Mouse (Mus musculus) lung, postnatal 25 days (tissue): ENCODE measurements around the gene Gm4307.
"Not testable (repeated sequence)": the region's sequence is repeated elsewhere in the genome, so short reads cannot be mapped to it uniquely, and the experiment has no call there.

Source experiments
- DNase-seq: peaks from one replicate; pipeline ENCODE4 v3.0.0; 2022; ENCODE audit warnings: low spot score

Gene Gm4307

GRCm38 (mm10) chr10:100361038-100361437 lies at the start of gene Gm4307:
TSS of gene Gm4307 (plus strand) at chr10:100361338.
- not testable (repeated sequence) for DNase-seq

- DNase-seq: not testable (repeated sequence)
Measured at GRCm38 (mm10) chr10:100335376-100335775, 25.8 kb upstream of the Gm4307 start, which contains the start of gene Gm4301. TSS of gene Gm4301 (plus strand) at chr10:100335676.

GRCm38 (mm10) chr10:100340536-100340935 lies 20.6 kb upstream of the Gm4307 start, which contains the start of gene Gm4302:
TSS of gene Gm4302 (plus strand) at chr10:100340836.
- DNase-seq: not testable (repeated sequence)

- not testable (repeated sequence) for DNase-seq
Measured at GRCm38 (mm10) chr10:100345672-100346071, 15.5 kb upstream of the Gm4307 start, which contains the start of gene Gm4303. TSS of gene Gm4303 (plus strand) at chr10:100345972.

GRCm38 (mm10) chr10:100350793-100351192 lies 10.3 kb upstream of the Gm4307 start, which contains the start of gene Gm4305:
TSS of gene Gm4305 (plus strand) at chr10:100351093.
- DNase-seq: not testable (repeated sequence)

- DNase-seq: not testable (repeated sequence)
Measured at GRCm38 (mm10) chr10:100356841-100357240, 4.3 kb upstream of the Gm4307 start.

- DNase-seq: not testable (repeated sequence)
Measured at GRCm38 (mm10) chr10:100382460-100382859, 21.3 kb downstream of the Gm4307 start, which contains the start of gene Gm4312. TSS of gene Gm4312 (minus strand) at chr10:100382560.

GRCm38 (mm10) chr10:100402301-100402700 lies 41.2 kb downstream of the Gm4307 start:
- not testable (repeated sequence) for DNase-seq
